Mouse (Mus musculus): ENCODE results near the gene Olfr64.
A peak's percentile ranks its signal among the peaks of the same experiment; 100 is the strongest.

GRCm38 (mm10) chr7:103870667-103871066 is 23.6 kb downstream of the Olfr64 start:
- no peak for TF ChIP-seq CTCF (IDR thresholded peaks at IDR 0.05; ENCODE audit: low read depth)
- TF ChIP-seq EP300 (IDR thresholded peaks at IDR 0.05; ENCODE audit: low read depth) = peak; percentile 99

All from liver, embryonic 14.5 days (tissue).